Mouse (Mus musculus) gastrocnemius, postnatal 10 days (tissue): ENCODE data around the gene Dynlt1b. TPM values are rescaled to one million over a fixed set of nuclear protein-coding genes. Genes with fewer than 3 reads are reported as not detected.
A peak's percentile ranks its signal among the peaks of the same experiment; 100 is the strongest.
"Not testable (repeated sequence)": the region's sequence is repeated elsewhere in the genome, so short reads cannot be mapped to it uniquely, and the experiment has no call there.

Experiments used
- DNase-seq: peaks from one replicate; pipeline ENCODE4 v3.0.0; 2021; ENCODE audit warnings: mixed read lengths
- long read RNA-seq, 2 experiments: library from polyadenylated mRNA; stranded (forward); transcript quantifications; one replicate each; pipeline ENCODE4 v2.0.0; 2021
- total RNA-seq, 2 experiments: library from RNA; stranded (reverse); gene quantifications; 2 replicates each; pipeline ENCODE4 v1.2.3; 2021

The Dynlt1b gene
- total RNA-seq = 10 to 100 TPM; 94.4 to 97.7 TPM
- long read RNA-seq, experiment 1, transcript Dynlt1b-201 (5 exons, 771 nt) = major isoform, 6 of 9 reads
- long read RNA-seq, experiment 1, partial matches to known transcripts = 3 of 9 reads
- long read RNA-seq, experiment 1, other reads (novel, unspliced or antisense) = 0 of 9 reads
- long read RNA-seq, experiment 2, transcript Dynlt1b-201 (5 exons, 771 nt) = major isoform, 10 of 12 reads
- long read RNA-seq, experiment 2, partial matches to known transcripts = 1 of 12 reads
- long read RNA-seq, experiment 2, other reads (novel, unspliced or antisense) = 1 of 12 reads

DNA sequence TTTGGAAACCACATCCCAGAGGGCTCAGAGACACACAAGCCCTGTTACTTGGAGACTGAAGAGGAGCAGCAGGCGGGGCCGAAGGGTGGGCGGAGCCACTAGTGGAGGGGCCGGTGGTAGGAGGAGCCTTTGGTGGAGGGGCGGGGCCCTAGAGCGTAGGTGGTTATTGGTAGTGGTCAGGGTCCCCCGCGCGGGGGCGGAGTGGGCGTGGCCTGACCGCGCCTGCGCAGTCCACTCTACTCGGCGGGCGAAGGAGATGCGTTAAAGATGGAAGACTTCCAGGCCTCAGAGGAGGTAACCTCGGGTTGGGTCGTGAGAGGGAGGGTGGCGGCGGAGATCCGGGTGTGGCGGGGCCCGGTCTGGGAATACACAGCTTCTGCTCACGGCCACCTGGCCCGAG lies at the start of gene Dynlt1b:
TSS of gene Dynlt1b (plus strand) at position 168 of the 400 bp plus-strand sequence.
- peak; percentile 100 for DNase-seq

DNA sequence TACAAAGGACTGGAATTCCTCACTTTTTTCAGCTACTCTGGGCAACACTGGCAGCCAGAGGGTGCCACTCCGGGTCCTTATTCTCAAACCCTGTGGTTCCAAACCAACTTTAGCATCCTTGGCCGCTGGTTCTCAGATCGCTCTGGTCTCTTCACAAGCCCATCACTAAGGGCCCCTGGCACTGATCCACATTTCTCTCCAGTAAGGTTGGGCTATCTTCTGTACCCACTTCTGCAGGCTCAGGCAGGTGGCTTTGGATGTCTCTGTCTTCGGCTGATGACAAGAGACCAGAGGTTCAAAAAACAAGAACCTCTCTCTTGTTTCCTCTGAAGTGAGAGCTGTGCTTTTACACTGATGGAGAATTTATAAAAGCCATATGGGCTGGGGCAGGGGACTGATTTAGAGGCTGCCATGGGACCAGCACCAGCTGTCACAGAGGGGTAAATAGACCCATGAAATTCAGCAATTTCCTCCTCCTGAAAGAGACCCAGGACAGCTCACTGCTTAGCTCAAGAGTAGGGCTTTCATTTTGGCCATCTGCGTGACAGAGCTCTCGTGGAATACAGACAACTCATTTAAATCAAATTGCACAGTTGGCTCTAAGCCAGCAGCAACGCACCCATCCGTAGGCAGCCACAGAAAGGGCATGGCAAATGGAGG lies 49.6 kb upstream of the Dynlt1b start:
- not testable (repeated sequence) for DNase-seq

DNA sequence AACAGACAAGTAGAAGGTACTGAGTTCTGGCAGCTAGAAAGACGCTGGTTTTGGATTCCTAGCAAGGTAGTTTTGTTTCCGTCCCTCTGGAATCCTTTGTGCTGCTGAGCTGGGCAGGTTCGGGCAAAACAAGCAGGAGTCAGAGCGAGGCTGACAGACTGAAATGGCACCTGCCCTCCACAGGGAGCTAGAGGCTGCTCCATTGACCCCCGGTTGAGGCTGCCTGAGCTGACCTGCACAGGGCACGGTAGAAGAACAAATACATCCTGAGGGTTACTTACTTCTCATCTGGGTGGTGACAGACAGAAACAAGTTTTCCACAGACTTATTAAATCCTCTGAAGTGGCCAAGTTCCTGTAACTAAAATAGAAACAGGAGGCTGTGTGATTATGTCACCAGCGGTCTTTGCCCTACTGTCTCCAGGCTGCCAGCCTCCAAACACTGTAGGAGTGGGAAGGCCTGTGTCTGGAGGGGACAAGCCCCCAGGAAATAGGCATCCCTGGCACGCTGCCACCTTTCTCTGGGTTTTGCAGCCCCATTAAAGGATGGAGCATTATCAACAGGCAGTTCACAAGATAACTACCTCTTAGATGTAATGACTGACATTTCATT lies 48.7 kb upstream of the Dynlt1b start:
- not testable (repeated sequence) for DNase-seq

DNA sequence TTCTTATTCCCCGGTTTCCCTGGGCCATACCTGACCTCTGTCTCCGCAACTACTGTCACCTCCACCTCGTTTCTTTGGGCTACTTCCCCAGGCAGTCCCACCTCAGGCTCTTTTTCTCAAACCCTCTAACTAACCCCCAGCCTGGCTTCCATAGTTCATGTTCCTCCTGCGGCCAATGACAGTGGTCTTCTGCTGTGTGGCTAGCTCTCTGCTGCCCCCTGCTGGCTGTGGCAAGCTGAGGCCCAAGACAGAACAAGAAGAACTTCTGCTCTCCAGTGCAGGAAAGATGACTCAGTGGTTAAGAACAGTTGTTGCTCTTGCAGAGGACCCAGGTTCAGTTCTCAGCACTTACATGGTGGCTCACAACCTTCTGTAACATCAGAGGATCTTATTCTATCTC lies 43.0 kb upstream of the Dynlt1b start:
- DNase-seq = not testable (repeated sequence)

DNA sequence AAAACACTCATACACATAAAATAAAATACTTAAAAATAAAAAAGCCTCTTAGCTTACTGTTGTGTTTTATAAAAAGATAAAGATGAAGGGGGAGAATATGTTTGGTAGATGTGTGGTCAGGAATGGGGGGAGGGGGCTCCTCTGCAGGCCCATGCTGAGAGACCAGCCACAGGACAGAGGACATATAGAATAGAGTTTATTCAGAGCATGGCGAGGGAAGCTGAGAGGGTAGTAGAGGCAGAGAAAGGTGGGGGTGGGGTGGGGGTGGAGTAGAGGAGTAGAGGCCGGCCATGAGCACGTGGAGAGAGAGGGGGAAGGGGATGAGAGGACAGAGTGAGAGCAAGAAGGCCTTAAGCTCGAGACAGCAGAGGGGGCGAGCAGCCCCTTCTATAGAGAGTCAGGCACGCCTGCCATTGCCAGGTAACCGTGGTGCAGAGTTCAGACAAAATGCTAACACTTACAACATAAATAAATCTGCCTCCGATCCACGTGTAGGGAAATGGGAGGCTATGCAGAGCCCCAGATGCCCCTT lies 42.5 kb upstream of the Dynlt1b start:
- DNase-seq = not testable (repeated sequence)

DNA sequence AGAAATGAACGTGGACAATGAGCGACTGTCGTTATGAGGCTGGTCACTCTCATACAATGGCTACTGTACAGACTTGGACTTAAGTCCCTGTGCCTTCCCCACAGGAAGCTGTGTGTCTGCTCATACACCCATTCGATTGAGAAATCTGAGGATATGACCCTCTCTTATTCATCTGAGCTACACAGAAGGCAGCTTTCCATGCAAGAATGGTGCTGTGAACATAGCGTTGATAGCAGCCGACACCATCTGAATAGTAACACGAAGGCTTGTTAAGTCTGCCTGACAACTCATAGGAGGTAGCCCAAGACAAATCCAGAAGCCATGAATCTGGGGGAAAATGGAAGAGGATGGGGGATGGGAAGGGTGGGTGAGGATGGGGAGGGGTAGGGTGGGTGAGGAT lies 40.4 kb upstream of the Dynlt1b start:
- DNase-seq = not testable (repeated sequence)

DNA sequence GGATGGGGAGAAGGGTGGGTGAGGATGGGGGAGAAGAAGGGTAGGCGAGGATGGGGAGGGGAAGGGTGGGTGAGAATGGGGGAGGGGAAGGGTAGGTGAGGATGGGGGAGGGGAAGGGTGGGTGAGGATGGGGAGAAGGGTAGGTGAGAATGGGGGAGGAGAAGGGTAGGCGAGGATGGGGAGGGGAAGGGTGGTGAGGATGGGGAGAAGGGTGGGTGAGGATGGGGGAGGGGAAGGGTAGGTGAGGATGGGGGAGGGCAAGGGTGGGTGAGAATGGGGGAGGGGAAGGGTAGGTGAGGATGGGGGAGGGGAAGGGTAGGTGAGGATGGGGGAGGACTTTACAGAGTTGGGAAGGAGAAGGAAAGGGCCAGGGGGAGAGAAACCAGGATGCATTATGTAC lies 39.2 kb upstream of the Dynlt1b start:
- not testable (repeated sequence) for DNase-seq

DNA sequence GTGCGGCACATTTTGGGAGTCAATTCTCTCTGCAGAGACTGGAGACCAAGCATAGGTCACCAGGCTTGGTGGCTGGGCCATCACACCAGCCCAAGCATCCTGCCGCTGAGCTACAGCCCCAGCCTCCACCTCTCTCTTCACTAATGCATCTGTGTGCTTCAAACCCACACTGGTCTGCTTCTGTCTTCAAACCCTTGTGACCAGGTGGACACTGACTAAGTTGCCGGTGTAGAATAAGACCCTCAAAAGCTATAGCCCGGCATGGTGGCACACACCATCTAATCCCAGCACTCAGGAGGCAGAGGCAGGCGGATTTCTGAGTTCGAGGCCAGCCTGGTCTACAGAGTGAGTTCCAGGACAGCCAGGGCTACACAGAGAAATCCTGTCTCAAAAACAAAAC lies 38.2 kb upstream of the Dynlt1b start:
- not testable (repeated sequence) for DNase-seq

DNA sequence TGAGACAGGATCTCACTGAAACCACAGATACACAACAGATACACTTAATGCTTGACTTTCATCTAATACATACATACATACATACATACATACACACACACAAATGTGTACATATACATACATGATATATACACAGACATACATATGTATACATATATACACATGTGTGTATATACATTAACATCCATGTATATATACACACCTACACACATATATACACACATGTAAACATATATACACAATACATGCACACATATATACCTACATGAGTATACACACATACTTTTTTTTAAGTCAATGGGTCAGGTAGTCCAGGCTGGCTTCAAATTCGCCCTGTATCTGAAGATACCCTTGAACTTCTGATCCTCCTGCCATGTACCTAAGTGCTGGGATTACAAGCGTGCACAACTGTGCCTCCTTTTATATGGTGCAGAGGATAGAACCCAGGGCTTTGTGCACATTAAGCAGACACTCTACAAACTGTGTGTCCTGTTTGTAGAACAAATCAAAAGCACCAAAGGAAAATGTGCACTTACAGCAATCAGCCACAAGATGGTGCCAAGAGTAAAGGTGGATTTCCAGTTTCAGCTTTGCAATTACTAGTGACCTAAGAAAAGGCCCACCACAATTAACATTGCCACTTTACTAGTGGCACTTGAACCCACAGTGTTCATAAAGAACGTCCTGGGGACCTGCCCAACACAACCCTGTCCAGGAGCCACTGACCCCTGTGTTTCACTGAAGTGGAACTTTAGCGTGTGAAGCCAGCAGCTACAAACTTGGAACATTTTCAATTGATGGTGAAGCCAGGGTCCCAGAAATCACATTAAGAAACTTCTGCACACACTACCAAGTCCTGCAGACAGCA lies 37.2 kb upstream of the Dynlt1b start:
- not testable (repeated sequence) for DNase-seq

DNA sequence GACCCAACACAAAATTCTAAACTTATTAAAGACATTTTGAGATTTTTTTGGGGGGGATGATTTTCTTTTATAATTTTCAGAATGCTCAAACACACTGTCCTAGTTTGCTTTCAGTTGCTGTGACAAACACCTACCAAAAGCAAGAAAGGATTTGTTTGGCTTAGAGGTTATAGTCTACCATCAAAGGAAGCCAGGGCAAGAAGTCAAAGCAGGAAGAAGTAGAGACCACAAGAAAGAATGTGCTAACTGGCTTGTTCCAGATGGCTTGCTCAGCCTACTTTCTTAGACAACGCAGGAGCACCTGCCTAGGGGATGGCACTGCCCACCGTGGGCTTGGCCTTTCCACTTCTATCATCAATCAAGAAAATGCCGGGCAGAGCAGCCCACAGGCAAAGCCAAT lies 31.8 kb upstream of the Dynlt1b start:
- not testable (repeated sequence) for DNase-seq

DNA sequence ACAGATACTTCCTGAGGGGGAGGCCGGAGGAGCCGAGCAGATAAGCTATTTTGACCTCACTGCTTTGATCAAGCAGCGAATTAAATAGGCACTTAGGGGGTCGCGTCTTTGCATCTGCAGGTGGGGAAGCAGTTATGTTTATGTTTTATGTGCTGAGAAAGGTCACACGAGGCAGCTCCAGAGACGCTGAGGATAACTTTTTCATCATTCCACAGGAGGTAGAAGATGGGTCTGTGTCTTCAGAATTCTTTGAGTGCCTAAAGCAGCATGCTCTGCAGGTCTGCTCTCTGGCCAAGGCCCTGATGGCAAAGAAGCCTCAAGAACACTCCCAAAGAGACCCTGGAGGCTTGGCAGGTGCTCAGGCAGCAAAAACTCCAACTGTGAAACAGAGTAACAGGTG lies 31.1 kb upstream of the Dynlt1b start:
- peak; percentile 4 for DNase-seq

DNA sequence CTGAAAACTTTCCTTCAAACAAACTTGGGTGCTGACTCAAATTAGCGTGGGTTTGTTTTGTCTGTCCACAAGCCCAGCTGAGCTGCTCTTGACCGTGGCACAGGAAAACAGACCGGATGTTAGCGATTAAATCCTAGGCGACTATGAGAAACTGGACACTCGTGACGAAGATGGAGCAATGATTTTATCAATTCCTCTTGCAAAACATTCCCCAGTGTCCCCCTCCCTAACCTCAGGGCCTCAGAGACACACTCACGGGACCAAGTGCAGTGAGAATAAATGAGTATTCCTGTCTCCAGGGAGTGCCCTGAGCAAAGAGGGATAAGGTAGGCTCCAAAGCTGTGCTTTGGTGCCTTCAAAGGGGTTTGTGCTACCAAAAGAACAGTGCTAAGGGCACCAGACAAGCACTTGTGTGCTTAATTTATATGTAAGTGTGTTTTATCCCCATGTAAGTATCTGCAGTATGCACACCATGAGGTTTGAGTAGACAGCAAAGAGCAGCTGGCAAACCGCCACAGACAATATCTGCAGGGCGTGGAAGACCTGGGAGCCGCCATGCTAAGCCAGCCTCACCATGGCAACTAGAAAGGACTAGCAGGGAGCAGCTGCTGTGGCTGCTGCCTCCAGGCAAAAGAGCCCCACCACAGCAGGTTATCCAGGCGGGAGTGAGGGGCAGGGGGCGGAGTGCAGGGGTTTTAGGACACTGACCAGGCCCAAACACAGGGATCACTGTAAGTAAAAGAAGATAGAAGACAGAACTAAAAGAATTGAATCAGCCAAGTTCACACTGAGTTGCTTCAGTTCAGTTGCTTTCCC lies 30.4 kb upstream of the Dynlt1b start:
- DNase-seq = peak; percentile 6

DNA sequence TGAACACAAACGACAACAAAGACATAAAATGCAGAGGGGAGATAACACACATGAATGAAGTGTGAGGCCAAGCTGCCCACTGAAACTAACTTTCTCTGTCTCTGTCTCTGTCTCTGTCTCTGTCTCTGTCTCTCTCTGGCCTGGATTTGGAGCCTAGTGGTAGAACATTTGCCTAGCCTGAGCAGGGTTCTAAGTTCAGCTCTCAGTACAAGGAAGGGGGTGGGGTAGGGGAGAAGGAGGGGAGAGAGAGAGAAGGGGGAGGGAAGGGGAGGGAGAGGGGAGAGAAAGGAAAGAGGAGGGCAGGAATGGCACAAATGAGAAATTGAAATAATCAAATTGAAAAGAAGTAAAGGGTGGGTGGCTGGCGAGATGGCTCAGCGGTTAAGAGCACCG lies 29.8 kb upstream of the Dynlt1b start:
- DNase-seq = not testable (repeated sequence)

DNA sequence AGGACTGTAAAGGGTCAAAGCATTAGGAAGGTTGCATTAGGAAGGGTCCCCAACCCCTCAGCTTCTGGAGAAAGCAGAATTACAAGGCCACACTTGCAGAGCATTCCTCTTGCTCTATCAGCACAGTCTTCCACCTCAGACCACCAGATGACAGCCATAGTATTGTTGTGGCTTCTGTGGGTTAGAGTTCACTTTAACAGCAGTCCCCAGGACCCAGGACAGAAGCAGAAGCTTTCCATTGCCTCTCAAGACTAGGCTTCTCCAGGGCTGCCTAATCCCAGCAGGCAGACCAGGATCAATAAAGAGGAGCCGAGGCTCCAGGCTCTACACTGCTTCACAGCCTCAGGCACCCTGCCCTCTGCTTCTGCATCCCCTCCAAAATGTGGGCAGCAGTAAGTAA lies 25.4 kb upstream of the Dynlt1b start:
- DNase-seq = not testable (repeated sequence)

DNA sequence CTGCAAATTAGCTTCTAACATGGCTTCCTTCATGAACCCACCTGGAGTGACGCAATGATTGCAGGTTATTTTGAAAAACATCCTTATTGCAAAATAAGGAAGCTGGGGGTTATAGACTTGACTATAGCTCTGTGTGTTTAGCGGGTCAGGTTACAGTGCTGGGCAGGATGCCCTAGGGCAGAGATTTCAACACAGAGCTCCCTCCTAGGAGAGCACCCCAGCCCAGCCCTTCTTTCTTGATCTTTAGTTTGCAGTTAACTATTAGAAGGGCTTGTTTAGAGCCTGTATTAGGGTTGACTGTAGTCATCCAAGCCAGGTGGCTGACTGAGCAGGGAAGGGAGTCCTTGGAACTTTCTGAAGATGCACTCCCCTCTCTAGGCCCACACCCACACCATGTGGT lies 22.9 kb upstream of the Dynlt1b start:
- DNase-seq = not testable (repeated sequence)

DNA sequence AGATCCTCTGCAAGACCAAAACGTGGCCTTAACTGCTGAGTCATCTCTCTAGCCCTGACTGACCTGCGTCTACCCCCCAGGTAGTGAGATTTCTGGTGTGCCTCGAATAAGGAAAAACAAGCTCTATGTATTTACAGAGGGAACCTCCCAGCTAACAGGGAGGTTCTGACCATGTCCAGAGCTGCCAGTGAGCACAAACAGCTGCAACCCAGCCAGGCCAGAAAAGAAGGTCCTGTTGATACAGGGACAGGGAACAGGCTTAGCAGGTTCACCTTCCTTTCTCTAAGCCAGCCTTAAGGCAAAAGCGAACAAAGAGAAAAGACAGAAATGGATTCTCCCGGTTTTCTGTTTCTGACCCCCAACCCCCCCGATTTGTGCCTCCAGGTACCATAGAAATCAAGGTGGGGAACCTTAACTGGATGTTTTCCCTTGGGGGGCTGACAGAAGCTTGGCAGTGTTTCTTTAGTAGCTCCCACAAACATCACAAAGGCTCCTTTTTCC lies 19.1 kb upstream of the Dynlt1b start:
- not testable (repeated sequence) for DNase-seq

DNA sequence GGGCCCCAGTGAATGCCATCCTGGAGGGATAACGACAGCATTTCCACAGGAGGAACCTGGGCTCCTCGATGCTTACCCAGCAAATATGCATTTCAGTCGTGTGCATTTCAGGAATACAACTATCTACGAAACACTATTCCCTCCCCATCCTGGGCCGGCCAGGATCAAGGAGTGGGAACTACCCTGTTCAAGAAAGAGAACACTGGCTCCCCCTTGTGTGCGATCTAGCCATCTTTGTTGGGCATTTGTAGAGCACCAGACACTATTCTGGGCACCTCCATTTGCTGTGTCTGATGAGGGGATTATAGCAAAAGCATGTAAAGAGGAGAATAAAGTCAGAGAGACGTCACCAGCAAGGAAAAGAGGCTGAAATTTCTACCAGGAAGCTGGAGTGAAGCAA lies 12.8 kb upstream of the Dynlt1b start:
- not testable (repeated sequence) for DNase-seq

DNA sequence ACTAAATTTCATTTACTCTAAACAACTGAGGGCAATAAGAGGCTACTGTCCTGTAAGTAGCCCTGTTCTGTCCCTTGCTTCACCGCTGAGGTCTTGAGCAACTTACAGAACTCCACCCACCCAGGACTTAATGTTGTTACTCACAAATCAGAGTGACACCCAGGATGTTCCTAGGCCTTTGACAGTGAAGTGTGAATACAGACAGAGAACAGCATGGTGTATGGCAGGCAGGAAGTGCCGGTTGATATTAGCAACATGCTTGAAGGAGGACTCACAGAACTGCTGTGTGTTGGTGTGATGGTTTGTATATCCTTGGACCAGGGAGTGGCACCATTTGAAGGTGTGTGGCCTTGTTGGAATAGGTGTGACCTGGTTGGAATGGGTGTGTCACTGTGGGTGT lies 9.4 kb upstream of the Dynlt1b start:
- not testable (repeated sequence) for DNase-seq

DNA sequence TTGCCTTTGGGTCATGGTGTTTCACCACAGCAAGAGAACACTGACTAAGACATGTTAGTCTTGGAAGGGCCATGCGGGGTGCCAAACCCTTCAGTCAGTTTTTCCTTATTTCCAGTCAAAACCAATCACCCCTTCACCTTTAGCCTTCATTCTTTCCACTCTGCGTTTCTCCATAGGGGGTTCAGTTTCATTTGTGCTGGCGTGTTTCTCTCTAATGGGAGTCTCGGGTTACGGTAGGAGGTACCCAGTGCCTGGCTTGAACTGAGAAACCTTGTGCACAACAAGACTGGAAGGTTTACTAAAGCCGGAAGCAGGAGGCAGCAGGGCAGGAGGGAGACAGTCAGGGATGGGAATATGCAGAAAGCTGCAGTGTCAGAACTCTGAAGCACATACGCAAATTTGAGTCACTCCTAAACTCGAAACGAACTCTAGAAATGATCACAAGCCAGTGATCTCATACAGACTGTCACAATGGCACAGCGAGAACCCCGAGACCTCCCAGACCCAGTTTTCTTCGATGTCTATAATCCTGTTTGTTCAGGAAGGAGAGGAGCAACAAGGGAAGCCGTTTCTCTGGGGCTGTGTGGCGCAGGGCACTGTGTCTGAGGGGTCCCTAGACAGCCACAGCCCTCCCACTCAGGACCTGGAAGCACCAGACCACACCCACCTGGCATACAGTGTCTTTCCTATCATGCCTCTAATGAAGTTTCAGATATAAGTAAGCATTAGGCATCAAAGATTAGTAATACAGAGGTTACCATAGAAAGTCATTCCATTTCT lies 8.2 kb upstream of the Dynlt1b start:
- DNase-seq = not testable (repeated sequence)

DNA sequence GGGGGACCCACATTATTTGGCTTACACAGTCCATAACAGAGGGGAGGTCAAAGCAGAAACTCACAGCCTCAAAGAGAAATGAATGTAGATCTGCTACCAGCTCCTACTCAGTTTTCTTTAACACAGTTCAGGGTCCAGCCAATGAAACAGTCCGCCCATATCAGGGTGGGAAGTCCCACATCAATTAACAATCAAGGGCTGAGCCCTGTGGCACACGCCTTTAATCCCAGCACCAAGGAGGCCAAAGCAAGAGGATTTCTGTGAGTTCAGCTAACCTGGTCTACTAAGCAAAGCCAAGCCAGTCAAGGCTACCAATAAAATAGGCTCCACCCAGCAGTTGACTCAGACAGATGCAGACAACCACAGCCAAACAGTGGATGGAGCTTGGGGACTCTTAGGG lies 7.5 kb upstream of the Dynlt1b start:
- not testable (repeated sequence) for DNase-seq
